8 mouse cellular contexts compared by ENCODE assay signal in the genomic region with DNA sequence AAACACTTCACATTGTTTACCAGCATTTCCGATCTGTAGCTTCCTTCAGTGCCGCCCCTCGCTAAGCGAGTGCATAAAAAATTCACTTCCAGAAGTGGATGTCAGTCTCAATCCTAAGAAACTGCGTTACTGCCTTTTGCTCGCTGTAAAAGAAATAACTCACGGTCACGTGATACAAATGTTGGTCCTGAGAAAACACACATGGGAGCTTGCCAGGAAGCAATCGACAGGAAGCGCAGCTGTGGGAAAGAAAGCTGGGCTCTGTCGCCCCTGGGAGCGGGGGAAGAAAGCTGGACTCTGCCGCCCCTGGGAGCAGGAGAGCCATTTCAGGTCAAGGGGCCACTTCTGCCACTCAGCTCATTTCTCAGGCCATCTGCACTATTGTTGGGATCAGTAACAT. TPM values are rescaled to one million over a fixed set of nuclear protein-coding genes. Genes with fewer than 3 reads are reported as not detected.
DNase-seq lines count a peak whose midpoint lies in the region; ATAC-seq and TF ChIP-seq lines count a peak whose summit lies in the region.

No protein-coding gene starts in this region.

- H3K27ac ChIP-seq in embryonic facial prominence, embryonic 11.5 days (replicated peaks; ENCODE audit: low read depth, low read length): no peak overlapping the region; the same call in 1 of the 2 replicates
- peak overlapping the region; percentile 65 for H3K27ac ChIP-seq in heart, postnatal 0 days (ENCODE audit: low read depth)
- no peak overlapping the region for H3K27ac ChIP-seq in midbrain, embryonic 11.5 days (ENCODE audit: low read depth, low read length)

- no peak overlapping the region for H3K4me2 ChIP-seq in embryonic facial prominence, embryonic 11.5 days (ENCODE audit: low read depth, low read length)
- H3K4me2 ChIP-seq in heart, postnatal 0 days (ENCODE audit: low read depth, low read length): peak overlapping the region; percentile 50
- no peak overlapping the region for H3K4me2 ChIP-seq in midbrain, embryonic 11.5 days

- H3K36me3 ChIP-seq in embryonic facial prominence, embryonic 11.5 days (replicated peaks; ENCODE audit: control insufficient read depth, insufficient read depth, low read depth, low read length): no peaks in the 10 kb centered on the region
- H3K36me3 ChIP-seq in heart, postnatal 0 days (replicated peaks; ENCODE audit: control insufficient read depth, insufficient read depth, low read length): no peaks in the 10 kb centered on the region
- no peaks in the 10 kb centered on the region for H3K36me3 ChIP-seq in midbrain, embryonic 11.5 days (ENCODE audit: control insufficient read depth, insufficient read depth, low read length)

- H3K27me3 ChIP-seq in embryonic facial prominence, embryonic 11.5 days (ENCODE audit: control insufficient read depth, insufficient read depth, low read length): no peaks in the 10 kb centered on the region
- H3K27me3 ChIP-seq in heart, postnatal 0 days (ENCODE audit: control insufficient read depth, insufficient read depth, low read length): no peaks in the 10 kb centered on the region
- H3K27me3 ChIP-seq in midbrain, embryonic 11.5 days (ENCODE audit: control insufficient read depth, insufficient read depth, low read length): no peaks in the 10 kb centered on the region

- TF ChIP-seq CTCF in heart, postnatal 0 days (IDR thresholded peaks at IDR 0.05; ENCODE audit: low read depth): no peak

- DNase-seq in adrenal gland, postnatal 14 days: peak; percentile 52
- DNase-seq in adrenal gland, adult 2 months: no peak
- DNase-seq in embryonic facial prominence, embryonic 11.5 days (ENCODE audit: low spot score): peak; percentile 59
- DNase-seq in heart, postnatal 0 days (ENCODE audit: low spot score): peak; percentile 72
- DNase-seq in kidney, postnatal 25 days: peak; percentile 56 to 57
- peak; percentile 84 for DNase-seq in midbrain, embryonic 11.5 days (ENCODE audit: low spot score, missing footprints)
- no peak for DNase-seq in T-cell, adult 2 months (ENCODE audit: low spot score)

- no peak for ATAC-seq in embryonic facial prominence, embryonic 11.5 days (replicated peaks; ENCODE audit: insufficient number of reproducible peaks, low FRiP score, low TSS enrichment, low read depth)
- ATAC-seq in heart, postnatal 0 days (ENCODE audit: insufficient read depth, low read depth): no peak
- no peak for ATAC-seq in midbrain, embryonic 11.5 days (ENCODE audit: low FRiP score)
- no peak for ATAC-seq in erythroid progenitor cell, adult 5-6 weeks (replicated peaks; ENCODE audit: low FRiP score, poor library complexity, severe bottlenecking)

- H3K9ac ChIP-seq in embryonic facial prominence, embryonic 11.5 days (replicated peaks; ENCODE audit: low read length): no peak overlapping the region
- no peak overlapping the region for H3K9ac ChIP-seq in heart, postnatal 0 days (replicated peaks; ENCODE audit: low read depth, low read length)
- no peak overlapping the region for H3K9ac ChIP-seq in midbrain, embryonic 11.5 days (ENCODE audit: low read length)

- no peaks in the 10 kb centered on the region for H3K9me3 ChIP-seq in embryonic facial prominence, embryonic 11.5 days (replicated peaks; ENCODE audit: control insufficient read depth, low read length)
- 0 out of 2 replicates have a peak, but pooled peaks cover 3% of the 10 kb centered on the region for H3K9me3 ChIP-seq in heart, postnatal 0 days (replicated peaks; ENCODE audit: control insufficient read depth, low read length)
- H3K9me3 ChIP-seq in midbrain, embryonic 11.5 days (ENCODE audit: control insufficient read depth, low read length): no peaks in the 10 kb centered on the region

- no peaks in the 10 kb centered on the region for H3K4me1 ChIP-seq in embryonic facial prominence, embryonic 11.5 days (ENCODE audit: control insufficient read depth, insufficient read depth, low read length)
- H3K4me1 ChIP-seq in heart, postnatal 0 days (ENCODE audit: control insufficient read depth, insufficient read depth): 0 out of 2 replicates have a peak, but pooled peaks cover 3% of the 10 kb centered on the region
- H3K4me1 ChIP-seq in midbrain, embryonic 11.5 days (ENCODE audit: control insufficient read depth, insufficient read depth, low read length): peaks cover 5% of the 10 kb centered on the region; the same call in 1 of the 2 replicates

- 23% methylated on average over 13 of the region's 13 CpGs for WGBS in embryonic facial prominence, embryonic 11.5 days
- 42% methylated on average over 13 of the region's 13 CpGs for WGBS in heart, postnatal 0 days
- WGBS in midbrain, embryonic 11.5 days: 62% methylated on average over 13 of the region's 13 CpGs

- no peak for TF ChIP-seq EP300 in heart, postnatal 0 days (IDR thresholded peaks at IDR 0.05; ENCODE audit: low read depth)

- H3K4me3 ChIP-seq in embryonic facial prominence, embryonic 11.5 days (ENCODE audit: low read depth, low read length): no peak overlapping the region
- peak overlapping the region; percentile 7; the same call in 1 of the 2 replicates for H3K4me3 ChIP-seq in heart, postnatal 0 days (ENCODE audit: low read depth, low read length)
- H3K4me3 ChIP-seq in midbrain, embryonic 11.5 days (ENCODE audit: low read depth, low read length): no peak overlapping the region

RNA-seq across cellular contexts. Expression of a gene that starts 9.5 kb away (rescaled TPM):
- 0.33 and 0.34 TPM in 2 replicates for total RNA-seq in adrenal gland, postnatal 14 days (2021)
- not detected for total RNA-seq in adrenal gland, adult 2 months (2021)
- 0.07 and 0.22 TPM in 2 replicates for polyA plus RNA-seq in adrenal gland, adult 2 months (2012; rRNA removed)
- 0.31 TPM in 1 of 2 replicates, not detected in the other for polyA plus RNA-seq in embryonic facial prominence, embryonic 11.5 days (2014; fragmentation: Nextera tagmentation; extraction: Ambion mirVana)
- not detected in 2 replicates for total RNA-seq in heart, postnatal 0 days (2014; rRNA removed; ENCODE audit: low replicate concordance)
- polyA plus RNA-seq in heart, postnatal 0 days (2015; fragmentation: Nextera tagmentation; extraction: Ambion mirVana): not detected in 2 replicates
- polyA plus RNA-seq in midbrain, embryonic 11.5 days (2014; fragmentation: Nextera tagmentation; extraction: Ambion mirVana): 0.20 and 0.29 TPM in 2 replicates
- not detected in 2 replicates for total RNA-seq in erythroid progenitor cell, adult 5-6 weeks (2015; ENCODE audit: low replicate concordance)
- not detected in 2 replicates for total RNA-seq in erythroid progenitor cell, adult 5-6 weeks (2017; ENCODE audit: low replicate concordance)

RNA-seq across cellular contexts. Expression of a gene that starts 39.3 kb away (rescaled TPM):
- 1.6 and 2.3 TPM in 2 replicates for total RNA-seq in adrenal gland, postnatal 14 days (2021)
- total RNA-seq in adrenal gland, adult 2 months (2021): 1 to 10 TPM in 1 of 2 experiments, under 1 TPM in 1; 0.72 to 1.0 TPM
- 0.30 and 1.2 TPM in 2 replicates for polyA plus RNA-seq in adrenal gland, adult 2 months (2012; rRNA removed)
- polyA plus RNA-seq in embryonic facial prominence, embryonic 11.5 days (2014; fragmentation: Nextera tagmentation; extraction: Ambion mirVana): 24.4 and 26.2 TPM in 2 replicates
- 1.7 and 2.0 TPM in 2 replicates for total RNA-seq in heart, postnatal 0 days (2014; rRNA removed; ENCODE audit: low replicate concordance)
- 1.6 and 1.9 TPM in 2 replicates for polyA plus RNA-seq in heart, postnatal 0 days (2015; fragmentation: Nextera tagmentation; extraction: Ambion mirVana)
- polyA plus RNA-seq in midbrain, embryonic 11.5 days (2014; fragmentation: Nextera tagmentation; extraction: Ambion mirVana): 19.8 and 22.6 TPM in 2 replicates
- 13.3 and 15.1 TPM in 2 replicates for total RNA-seq in erythroid progenitor cell, adult 5-6 weeks (2015; ENCODE audit: low replicate concordance)
- 8.7 and 9.2 TPM in 2 replicates for total RNA-seq in erythroid progenitor cell, adult 5-6 weeks (2017; ENCODE audit: low replicate concordance)

RNA-seq across cellular contexts. Expression of a gene that starts 39.4 kb away (rescaled TPM):
- total RNA-seq in adrenal gland, postnatal 14 days (2021): 3.0 and 4.5 TPM in 2 replicates
- 1 to 10 TPM; 3.1 to 5.3 TPM for total RNA-seq in adrenal gland, adult 2 months (2021)
- 0.57 and 0.94 TPM in 2 replicates for polyA plus RNA-seq in adrenal gland, adult 2 months (2012; rRNA removed)
- 12.4 and 15.5 TPM in 2 replicates for polyA plus RNA-seq in embryonic facial prominence, embryonic 11.5 days (2014; fragmentation: Nextera tagmentation; extraction: Ambion mirVana)
- 0.35 and 5.2 TPM in 2 replicates for total RNA-seq in heart, postnatal 0 days (2014; rRNA removed; ENCODE audit: low replicate concordance)
- polyA plus RNA-seq in heart, postnatal 0 days (2015; fragmentation: Nextera tagmentation; extraction: Ambion mirVana): 14.8 and 15.1 TPM in 2 replicates
- 17.0 and 18.8 TPM in 2 replicates for polyA plus RNA-seq in midbrain, embryonic 11.5 days (2014; fragmentation: Nextera tagmentation; extraction: Ambion mirVana)
- not detected in 2 replicates for total RNA-seq in erythroid progenitor cell, adult 5-6 weeks (2015; ENCODE audit: low replicate concordance)
- not detected in 2 replicates for total RNA-seq in erythroid progenitor cell, adult 5-6 weeks (2017; ENCODE audit: low replicate concordance)

Comparison
In these comparisons a context has a peak if more than half of its experiments do, and no peak if none do; other contexts are left out.
1. DNase-seq: peak in adrenal gland, postnatal 14 days (single experiment), embryonic facial prominence, embryonic 11.5 days (single experiment), heart, postnatal 0 days (single experiment), kidney, postnatal 25 days (2 of 2) and midbrain, embryonic 11.5 days (single experiment); none in adrenal gland, adult 2 months (single experiment) and T-cell, adult 2 months (single experiment).